Mouse (Mus musculus) CH12.LX (cell line): ENCODE data around the gene Fgd2. TPM values are rescaled to one million over a fixed set of nuclear protein-coding genes. Genes with fewer than 3 reads are reported as not detected.
A peak's percentile ranks its signal among the peaks of the same experiment; 100 is the strongest.

ENCODE experiments used
- DNase-seq: peaks from one replicate; pipeline ENCODE4 v3.0.0-alpha.2; 2013; ENCODE audit errors: extremely low read depth
- H3K27ac ChIP-seq: 2 replicates; pipeline ENCODE4 v1.5.1; 2012; ENCODE audit warnings: low read depth, mild to moderate bottlenecking, control low read depth, moderate library complexity; ENCODE audit not compliant: insufficient read depth
- H3K27me3 ChIP-seq: replicated peaks from 2 replicates; pipeline ENCODE3; 2012; ENCODE audit warnings: inconsistent platforms
- H3K36me3 ChIP-seq, 2 experiments: replicated peaks in 1 of 2; 2 replicates each; pipeline versions ENCODE3 to v1.6.1; 2012; ENCODE audit warnings: inconsistent platforms in 1 of 2, low read length in 1 of 2, mild to moderate bottlenecking in 1 of 2, mixed read lengths in 1 of 2, moderate library complexity in 1 of 2; ENCODE audit not compliant: control insufficient read depth in 1 of 2, insufficient read depth in 1 of 2
- H3K4me1 ChIP-seq, 2 experiments: 2 replicates each; pipeline ENCODE4 v1.6.1; 2012; ENCODE audit warnings: inconsistent platforms in 1 of 2, moderate library complexity in 1 of 2; ENCODE audit not compliant: insufficient read depth in 2 of 2, control insufficient read depth in 1 of 2
- H3K4me2 ChIP-seq: 2 replicates; pipeline ENCODE4 v1.6.1; 2012; ENCODE audit warnings: low read depth, mild to moderate bottlenecking, control low read depth; ENCODE audit not compliant: poor library complexity, insufficient read depth, severe bottlenecking
- H3K4me3 ChIP-seq, 3 experiments: fragments of 150-350 bp in 1 of 3; sonication (generic) in 1 of 3; replicated peaks in 1 of 3; 2 replicates each; pipeline versions ENCODE3 to v1.5.1; 2011 to 2012; ENCODE audit warnings: low read depth in 2 of 3, low read length in 2 of 3, mild to moderate bottlenecking in 2 of 3, moderate library complexity in 2 of 3, control low read depth in 1 of 3, improper control_type of control experiment in 1 of 3, inconsistent platforms in 1 of 3, mixed read lengths in 1 of 3; ENCODE audit not compliant: poor library complexity in 1 of 3
- H3K79me2 ChIP-seq: replicated peaks from 2 replicates; pipeline ENCODE4 v1.6.1; 2012; ENCODE audit warnings: mild to moderate bottlenecking, moderate library complexity; ENCODE audit not compliant: control insufficient read depth, poor library complexity, insufficient read depth, severe bottlenecking; ENCODE audit errors: extremely low read depth
- H3K9ac ChIP-seq: 2 replicates; pipeline ENCODE4 v1.6.1; 2012; ENCODE audit warnings: low read depth, mild to moderate bottlenecking, control low read depth, moderate library complexity; ENCODE audit not compliant: insufficient read depth
- H3K9me3 ChIP-seq: replicated peaks from 2 replicates; pipeline ENCODE3; 2012; ENCODE audit warnings: low read length, inconsistent platforms, mixed read lengths
- BHLHE40 ChIP-seq: IDR thresholded peaks from 2 replicates; pipeline ENCODE4 v1.6.1; 2011; ENCODE audit warnings: mild to moderate bottlenecking, low read depth, low read length, improper control_type of control experiment
- CTCF ChIP-seq, 2 experiments: IDR thresholded peaks in 1 of 2; conservative IDR thresholded peaks in 1 of 2; 2 replicates each; pipeline ENCODE4 v1.5.1; 2011 to 2012; ENCODE audit warnings: low read depth in 2 of 2, low read length in 2 of 2, improper control_type of control experiment in 1 of 2, inconsistent platforms in 1 of 2, mild to moderate bottlenecking in 1 of 2, moderate library complexity in 1 of 2
- IRF4 ChIP-seq: IDR thresholded peaks from 2 replicates; pipeline ENCODE4 v1.6.1; 2014; ENCODE audit warnings: low read depth, mild to moderate bottlenecking, inconsistent platforms, low read length, improper control_type of control experiment
- MAZ ChIP-seq: IDR thresholded peaks from 2 replicates; pipeline ENCODE4 v1.6.1; 2012; ENCODE audit warnings: low read depth, mild to moderate bottlenecking, inconsistent platforms, low read length, improper control_type of control experiment, moderate library complexity
- MEF2A ChIP-seq: IDR thresholded peaks from 2 replicates; pipeline ENCODE4 v1.6.1; 2014; ENCODE audit warnings: low read depth, mild to moderate bottlenecking, inconsistent platforms, low read length, improper control_type of control experiment, borderline replicate concordance
- MXI1 ChIP-seq: IDR thresholded peaks from 2 replicates; pipeline ENCODE4 v1.6.1; 2011; ENCODE audit warnings: mild to moderate bottlenecking, low read depth, low read length, improper control_type of control experiment
- MYC ChIP-seq: IDR thresholded peaks from 2 replicates; pipeline ENCODE4 v1.6.1; 2011; ENCODE audit warnings: low read depth, mild to moderate bottlenecking, improper control_type of control experiment, low read length
- POLR2AphosphoS2 ChIP-seq: IDR thresholded peaks from 2 replicates; pipeline ENCODE4 v1.6.1; 2011; ENCODE audit warnings: low read depth, low read length, improper control_type of control experiment
- RAD21 ChIP-seq: IDR thresholded peaks from 2 replicates; pipeline ENCODE4 v1.6.1; 2011; ENCODE audit warnings: low read depth, mild to moderate bottlenecking, low read length, improper control_type of control experiment, moderate library complexity
- RCOR1 ChIP-seq: conservative IDR thresholded peaks from 2 replicates; pipeline ENCODE4 v1.6.1; 2012; ENCODE audit warnings: low read depth, mild to moderate bottlenecking, inconsistent platforms, low read length, improper control_type of control experiment
- dilution Hi-C: fragments of 300-500 bp; cut with MboI; formaldehyde crosslinking; loops from 2 replicates; pipeline ENCODE4 v1.14.3; 2020; ENCODE audit warnings: low sequenced_read_pairs; ENCODE audit not compliant: extremely low pct_unique_long_range_greater_than_20kb, extremely low pct_ligation_motif_present
- in situ Hi-C: fragments of 300-500 bp; cut with MboI; formaldehyde crosslinking; loops from 3 replicates; pipeline ENCODE4 v1.14.3; 2019; ENCODE audit warnings: low sequenced_read_pairs, low pct_ligation_motif_present, low pct_unique_long_range_greater_than_20kb, mixed read lengths
- polyA plus RNA-seq: library from polyadenylated mRNA; unstranded; fragments of >175 nt; gene quantifications from 2 replicates; pipeline ENCODE4 v1.2.1, GENCODE M21; 2012; ENCODE audit warnings: low read depth; ENCODE audit not compliant: insufficient read length
- total RNA-seq, 2 experiments: library from RNA; depleted of rRNA; stranded (reverse); fragments of 300-350 nt in 1 of 2; fragments of >200 nt in 1 of 2; gene quantifications; 2 replicates each; pipeline ENCODE4 v1.2.3; 2012 to 2014

The Fgd2 gene
- total and polyA plus RNA-seq, 3 experiments: 41.7 to 54.4 (median 48.3) TPM

- peaks cover 0 to 61% of the 10 kb centered on the region in 2 experiments for H3K36me3 ChIP-seq
- H3K9ac ChIP-seq: no peak overlapping the region
- H3K4me1 ChIP-seq: peaks cover 5 to 69% of the 10 kb centered on the region in 2 experiments; a peak in 3 of 4 replicates
- H3K9me3 ChIP-seq: peaks cover 10% of the 10 kb centered on the region
- in situ Hi-C loops (no loop called here), dilution Hi-C loops (no loop called here)
- no peak for DNase-seq
- no peaks in the 10 kb centered on the region for H3K27me3 ChIP-seq
- no peaks in the 10 kb centered on the region for H3K79me2 ChIP-seq
- no peak for TF ChIP-seq MEF2A
- TF ChIP-seq BHLHE40: no peak
- no peak for TF ChIP-seq MXI1
- TF ChIP-seq RAD21: no peak
- TF ChIP-seq, all 38 proteins: peak for 0
- no peak overlapping the region for H3K4me3 ChIP-seq
- H3K27ac ChIP-seq: no peak overlapping the region
- no peak overlapping the region for H3K4me2 ChIP-seq
Measured at GRCm38 (mm10) chr17:29423991-29424390, 63.3 kb downstream of the Fgd2 start.

DNA sequence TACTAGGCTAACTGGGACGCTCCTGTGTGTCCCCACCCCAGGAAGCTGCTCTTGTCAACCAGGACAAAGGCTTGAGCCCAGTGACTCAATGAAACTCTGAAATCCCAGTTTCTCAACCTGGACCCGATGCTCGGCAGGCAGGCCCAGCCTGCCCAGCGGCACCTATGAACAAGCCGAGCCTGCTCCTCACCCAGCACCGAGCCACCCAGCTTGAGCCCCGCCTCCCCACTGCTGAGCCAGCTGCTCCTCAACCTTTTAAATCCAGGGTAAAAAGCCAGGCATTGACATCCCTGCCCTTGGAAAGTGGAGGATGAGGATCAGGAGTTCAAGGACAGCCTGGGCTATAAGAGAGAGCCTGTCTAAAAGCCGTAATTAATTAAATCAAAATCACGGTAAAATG is 64.6 kb downstream of the Fgd2 start:
- dilution Hi-C loops: no loop called here
- TF ChIP-seq POLR2AphosphoS2: no peak

GRCm38 (mm10) chr17:29428213-29428612 is 67.5 kb downstream of the Fgd2 start:
- Histone ChIP-seq H3K4me3 (no peak overlapping the region), H3K4me2 (no peak overlapping the region)
- in situ Hi-C loops: no loop called here
- TF ChIP-seq POLR2AphosphoS2: peak; percentile 64; the same call in 1 of the 2 replicates
- TF ChIP-seq RCOR1: no peak
- TF ChIP-seq, all 38 proteins: peak for 1
- DNase-seq: no peak
- H3K4me1 ChIP-seq: peaks cover 24 to 79% of the 10 kb centered on the region in 2 experiments
- dilution Hi-C loops: no loop called here
- H3K9me3 ChIP-seq: peaks cover 4% of the 10 kb centered on the region
- H3K27ac ChIP-seq: no peak overlapping the region
- H3K9ac ChIP-seq: no peak overlapping the region
- H3K36me3 ChIP-seq: peaks cover 3 to 67% of the 10 kb centered on the region in 2 experiments
- H3K27me3 ChIP-seq: no peaks in the 10 kb centered on the region
- H3K79me2 ChIP-seq: peaks cover under 1% of the 10 kb centered on the region

More for the DNA sequence above, 64.6 kb downstream of the Fgd2 start:
- in situ Hi-C loops: no loop called here
- Histone ChIP-seq H3K36me3 (peaks cover 0 to 66% of the 10 kb centered on the region in 2 experiments), H3K9me3 (peaks cover 10% of the 10 kb centered on the region), H3K9ac (no peak overlapping the region), H3K4me3 (no peak overlapping the region), H3K4me2 (no peak overlapping the region), H3K27ac (no peak overlapping the region), H3K79me2 (no peaks in the 10 kb centered on the region), H3K4me1 (peaks cover 13 to 69% of the 10 kb centered on the region in 2 experiments; a peak in 3 of 4 replicates), H3K27me3 (no peaks in the 10 kb centered on the region)
- DNase-seq: no peak

GRCm38 (mm10) chr17:29428826-29429225 is 68.1 kb downstream of the Fgd2 start:
- peaks cover 4% of the 10 kb centered on the region for H3K9me3 ChIP-seq
- H3K27me3 ChIP-seq: no peaks in the 10 kb centered on the region
- dilution Hi-C loops (no loop called here), in situ Hi-C loops (no loop called here)
- H3K4me1 ChIP-seq: peaks cover 24 to 75% of the 10 kb centered on the region in 2 experiments
- peaks cover 7% of the 10 kb centered on the region for H3K79me2 ChIP-seq
- TF ChIP-seq RAD21 (no peak; the same call in 1 of the 2 replicates), MYC (no peak), CTCF (conservative IDR thresholded peaks at IDR 0.05 in 1 of 2, IDR thresholded peaks at IDR 0.05 in 1 of 2; ENCODE audit: low read depth in 2 of 2, low read length in 2 of 2) (peak in 1 of 2 experiments; percentile 30; a peak in 2 of 4 replicates), BHLHE40 (peak; percentile 15; the same call in 1 of the 2 replicates), IRF4 (no peak), MAZ (no peak)
- no peak overlapping the region for H3K9ac ChIP-seq
- H3K27ac ChIP-seq: no peak overlapping the region
- no peak overlapping the region for H3K4me3 ChIP-seq
- H3K36me3 ChIP-seq: peaks cover 3 to 70% of the 10 kb centered on the region in 2 experiments
- no peak overlapping the region for H3K4me2 ChIP-seq
- DNase-seq: no peak
